ENCODE assay signal across 29 mouse cellular contexts in genomic region chr13:12228248-12228647, GRCm38 (mm10). TPM values are rescaled to one million over a fixed set of nuclear protein-coding genes. Genes with fewer than 3 reads are reported as not detected.
DNase-seq lines count a peak whose midpoint lies in the region; ATAC-seq and TF ChIP-seq lines count a peak whose summit lies in the region.
"Had no signal": no experiment of that assay in that cellular context is flagged by ENCODE, and none has a peak within 500 bp of the region (broad histone marks: within the 10 kb centered on the region; RNA-seq: fewer than 3 reads in every experiment).

No protein-coding gene starts in this region.

- in situ Hi-C loops in Patski (cut with MboI; ENCODE audit: low pct_unique_long_range_greater_than_20kb) = no loop called here

- DNase-seq in gastrocnemius, postnatal 25 days = peak; percentile 19
- DNase-seq in gastrocnemius, postnatal 10 days = no peak
- peak; percentile 67 for DNase-seq in kidney, adult 9 months
- no peak for DNase-seq in kidney, postnatal 14 days
- no peak for DNase-seq in Patski (ENCODE audit: low read depth, low spot score)
- DNase-seq in skeletal muscle tissue, adult 2 months (ENCODE audit: low read depth, low spot score) = peak; percentile 44
- no peak for DNase-seq in right cerebral cortex, adult 18-20 months
- DNase-seq: adrenal gland, adult 2 months; adrenal gland, postnatal 36 days; cerebellum, adult 18-20 months; cerebellum, postnatal 10 days; forebrain, postnatal 0 days; heart, adult 11 months; layer of hippocampus, postnatal 36 days; left cerebral cortex, postnatal 4 days; liver; lung, postnatal 4 days; right cerebral cortex, postnatal 4 days; thymus, adult 2 months; thymus, postnatal 36 days had no signal

- POLR2A ChIA-PET in Patski (lab: Charles Lee) = no interaction called here

- H3K27me3 ChIP-seq in Patski = no peaks in the 10 kb centered on the region
- H3K27me3 ChIP-seq: embryonic facial prominence, embryonic 15.5 days; forebrain, embryonic 12.5 days; heart, embryonic 15.5 days; megakaryocyte, embryonic 14.5 days; midbrain, embryonic 12.5 days; neural tube, embryonic 12.5 days had no signal

- ATAC-seq in Patski = peak; percentile 61
- ATAC-seq: activated CD4-positive, CD25-positive, alpha-beta regulatory T cell, adult 4 months; CD4-positive, CD25-positive, alpha-beta regulatory T cell, adult 4 months; forebrain, postnatal 0 days; hindbrain, embryonic 16.5 days had no signal

- no peak for TF ChIP-seq CTCF in Patski (IDR thresholded peaks at IDR 0.05)

- CTCF ChIA-PET in Patski (lab: Charles Lee) = interaction anchor here (0.8 kb wide), 1 partner anchor 8 kb away, joined by 3 read pairs; no protein-coding TSS in a partner anchor

RNA-seq across cellular contexts. Expression of gene Mtr, which starts 29.7 kb away (rescaled TPM):
- 10 to 100 TPM; 14.3 to 14.9 TPM for total RNA-seq in gastrocnemius, postnatal 25 days (2021)
- 10 to 100 TPM; 21.9 to 24.0 TPM for total RNA-seq in gastrocnemius, postnatal 10 days (2021)
- polyA plus RNA-seq in Patski (2021) = 27.2 TPM

Comparison
In these comparisons a context has a peak if more than half of its experiments do, and no peak if none do; other contexts are left out.
1. DNase-seq: peak in gastrocnemius, postnatal 25 days (single experiment), kidney, adult 9 months (single experiment) and skeletal muscle tissue, adult 2 months (single experiment); none in gastrocnemius, postnatal 10 days (single experiment), kidney, postnatal 14 days (single experiment), Patski (single experiment) and right cerebral cortex, adult 18-20 months (single experiment).